Mouse (Mus musculus) forebrain, embryonic 13.5 days (tissue): ENCODE data around the gene Sart3. TPM values are rescaled to one million over a fixed set of nuclear protein-coding genes. Genes with fewer than 3 reads are reported as not detected.
"Not testable (repeated sequence)": the region's sequence is repeated elsewhere in the genome, so short reads cannot be mapped to it uniquely, and the experiment has no call there.

ENCODE experiments used
- ATAC-seq: fragments of 200-750 bp; cut with Nextera tagmentation; 2 replicates; pipeline ENCODE4 v1.8.0; 2017
- H3K27ac ChIP-seq: fragments of 300-500 bp; sonication (generic); 2 replicates; pipeline ENCODE4 v1.5.1; 2015; ENCODE audit warnings: inconsistent platforms, mild to moderate bottlenecking, moderate library complexity
- H3K27me3 ChIP-seq: fragments of 300-500 bp; sonication (generic); 2 replicates; pipeline ENCODE4 v1.6.1; 2015; ENCODE audit warnings: mild to moderate bottlenecking, inconsistent platforms
- H3K36me3 ChIP-seq: fragments of 300-500 bp; sonication (generic); 2 replicates; pipeline ENCODE4 v1.6.1; 2015; ENCODE audit warnings: mild to moderate bottlenecking, inconsistent platforms; ENCODE audit not compliant: poor library complexity, severe bottlenecking
- H3K4me1 ChIP-seq: fragments of 300-500 bp; sonication (generic); 2 replicates; pipeline ENCODE4 v1.6.1; 2015; ENCODE audit warnings: inconsistent platforms
- H3K4me2 ChIP-seq: fragments of 300-500 bp; sonication (generic); 2 replicates; pipeline ENCODE4 v1.6.1; 2015; ENCODE audit warnings: inconsistent platforms, mild to moderate bottlenecking, moderate library complexity
- H3K4me3 ChIP-seq: fragments of 300-500 bp; sonication (generic); 2 replicates; pipeline ENCODE4 v1.5.1; 2015; ENCODE audit warnings: mild to moderate bottlenecking, inconsistent platforms
- H3K9ac ChIP-seq: fragments of 300-500 bp; sonication (generic); 2 replicates; pipeline ENCODE4 v1.6.1; 2015; ENCODE audit warnings: mild to moderate bottlenecking, inconsistent platforms
- H3K9me3 ChIP-seq: fragments of 300-500 bp; sonication (generic); replicated peaks from 2 replicates; pipeline ENCODE4 v1.6.1; 2016; ENCODE audit warnings: inconsistent platforms
- WGBS: fragments of 180-500 bp; shearing (Covaris S2); methylation state at CpG from one replicate; pipeline ENCODE4 v1.1.7; 2015; 5-methylcytosine and 5-hydroxymethylcytosine counted together
- polyA plus RNA-seq: library from polyadenylated mRNA; unstranded; fragments of >200 nt; fragmentation: Nextera tagmentation; extraction: Ambion mirVana; gene quantifications from 2 replicates; pipeline ENCODE4 v1.2.1, GENCODE M21; 2015

Sart3 gene
- polyA plus RNA-seq = 57.2 and 59.9 TPM in 2 replicates

DNA sequence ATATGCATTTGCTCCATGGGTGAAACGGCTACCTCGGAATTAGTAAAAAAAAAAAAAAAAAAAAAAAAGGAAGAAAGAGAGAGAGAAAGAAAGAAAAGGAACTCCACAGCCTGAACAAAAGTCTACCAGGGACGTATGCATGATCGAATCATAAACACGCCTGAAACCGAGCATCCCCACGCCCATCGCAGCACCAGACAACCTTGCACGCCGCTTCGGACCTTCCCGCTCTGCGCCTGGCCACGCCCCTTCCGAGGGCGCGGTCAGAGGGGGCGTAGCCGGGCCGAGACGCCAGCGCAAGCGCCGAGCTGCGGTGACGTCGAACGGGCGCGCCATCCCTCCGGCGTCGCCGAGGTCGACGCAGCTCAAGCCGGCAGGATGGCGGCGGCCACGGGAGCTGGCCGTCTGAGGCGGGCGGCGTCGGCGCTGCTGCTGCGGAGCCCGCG is at the start of gene Sart3, which contains the start of gene Iscu:
Gene Sart3 (minus strand): TSS at position 61 of the 446 bp plus-strand sequence.
Gene Iscu (plus strand): TSS at position 299 of the 446 bp plus-strand sequence.
- Histone ChIP-seq H3K4me1 (peaks cover 36% of the 10 kb centered on the region), H3K27me3 (no peaks in the 10 kb centered on the region)

DNA sequence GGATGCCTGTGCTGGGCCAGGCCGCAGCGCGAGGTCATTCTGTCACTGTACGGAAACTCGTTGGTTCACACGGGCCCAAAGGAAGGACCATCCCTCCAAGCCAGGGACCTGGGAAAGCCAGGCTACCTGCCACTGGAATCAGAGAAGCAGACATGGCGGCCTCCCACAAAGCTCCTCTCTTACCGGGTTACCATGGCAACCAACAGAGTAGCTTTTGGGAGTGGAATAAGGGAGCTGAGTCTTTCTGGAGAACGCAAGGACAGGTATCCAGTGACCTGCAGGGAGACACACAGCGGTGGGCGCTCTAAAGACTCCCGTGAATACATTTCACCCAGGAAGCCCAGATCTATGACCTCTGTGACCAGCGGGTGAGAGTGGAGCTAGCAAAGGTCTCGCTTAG is 46.3 kb upstream of the Sart3 start:
- H3K36me3 ChIP-seq = no peaks in the 10 kb centered on the region
- ATAC-seq = no peak
- no peak overlapping the region for H3K9ac ChIP-seq
- H3K4me1 ChIP-seq = peaks cover 10% of the 10 kb centered on the region; the same call in 1 of the 2 replicates
- no peak overlapping the region for H3K27ac ChIP-seq
- 69% methylated on average over 14 of the region's 14 CpGs for WGBS
- H3K9me3 ChIP-seq = no peaks in the 10 kb centered on the region
- no peak overlapping the region for H3K4me2 ChIP-seq
- no peak overlapping the region for H3K4me3 ChIP-seq
- peaks cover 7% of the 10 kb centered on the region; the same call in 1 of the 2 replicates for H3K27me3 ChIP-seq

More for the DNA sequence above, at the start of gene Sart3, which contains the start of gene Iscu:
- Histone ChIP-seq H3K9ac (peak within 1 kb of the TSS; percentile 96), H3K9me3 (no peaks in the 10 kb centered on the region), H3K4me3 (peak within 1 kb of the TSS; percentile 100), H3K27ac (peak within 1 kb of the TSS; percentile 98), H3K36me3 (peaks cover 49% of the 10 kb centered on the region), H3K4me2 (peak within 1 kb of the TSS; percentile 98)
- peak; percentile 90 for ATAC-seq
- under 1% methylated on average over 49 of the region's 49 CpGs for WGBS

DNA sequence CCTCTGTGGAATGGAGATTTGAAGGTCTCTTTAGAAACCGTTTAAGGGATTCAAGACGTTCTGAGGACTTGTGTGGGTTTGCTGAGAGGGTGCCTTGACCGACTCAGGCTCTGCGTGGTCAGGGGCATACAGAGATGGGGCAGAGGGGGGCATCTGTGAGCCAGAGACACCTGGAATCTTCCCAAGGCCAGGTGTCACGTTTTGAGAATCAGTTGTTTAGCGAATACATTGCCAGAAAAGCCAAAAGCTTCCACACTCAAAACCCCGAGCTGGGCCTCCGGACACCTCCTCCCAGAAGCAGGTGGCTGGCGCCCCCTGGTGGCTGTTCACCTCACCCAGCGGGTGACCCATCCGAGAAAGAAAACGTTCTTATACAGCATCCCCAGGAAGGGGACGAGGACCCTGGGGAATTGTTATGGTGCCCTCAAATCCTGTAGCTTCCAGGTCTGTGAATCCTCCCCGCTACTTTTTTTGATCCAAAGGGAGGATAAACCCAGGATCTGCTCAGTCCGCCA is 43.4 kb upstream of the Sart3 start:
- H3K4me2 ChIP-seq = peak overlapping the region; percentile 19; the same call in 1 of the 2 replicates

DNA sequence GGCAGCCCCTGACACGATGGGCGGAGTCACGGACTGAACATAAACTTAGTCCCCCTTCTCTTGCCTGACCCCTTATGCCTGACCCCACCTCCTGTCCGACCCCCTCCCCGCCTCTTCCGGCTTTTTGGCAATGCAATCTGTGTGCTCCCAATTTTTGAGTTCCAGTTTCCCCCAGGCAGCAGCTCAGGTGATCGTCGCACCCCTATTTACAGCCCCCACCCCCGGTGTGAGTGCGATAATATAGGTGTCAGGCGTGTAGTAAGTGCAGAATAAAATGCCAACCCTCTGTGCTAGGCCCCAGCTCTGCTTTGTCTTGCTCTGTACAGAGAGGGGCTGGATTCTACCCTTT is 42.7 kb upstream of the Sart3 start:
- no peaks in the 10 kb centered on the region for H3K36me3 ChIP-seq
- no peak overlapping the region for H3K4me2 ChIP-seq
- no peak overlapping the region for H3K9ac ChIP-seq
- H3K27me3 ChIP-seq = peaks cover 11% of the 10 kb centered on the region; the same call in 1 of the 2 replicates
- no peak overlapping the region for H3K27ac ChIP-seq
- H3K4me3 ChIP-seq = no peak overlapping the region
- WGBS = 54% methylated on average over 11 of the region's 11 CpGs
- no peak for ATAC-seq
- peaks cover 10% of the 10 kb centered on the region; the same call in 1 of the 2 replicates for H3K4me1 ChIP-seq
- H3K9me3 ChIP-seq = 0 out of 2 replicates have a peak, but pooled peaks cover 4% of the 10 kb centered on the region

More for the DNA sequence above, 43.4 kb upstream of the Sart3 start:
- 13% methylated on average over 15 of the region's 15 CpGs for WGBS
- Histone ChIP-seq H3K9me3 (0 out of 2 replicates have a peak, but pooled peaks cover 4% of the 10 kb centered on the region), H3K27me3 (peaks cover 11% of the 10 kb centered on the region; the same call in 1 of the 2 replicates), H3K4me1 (peaks cover 10% of the 10 kb centered on the region; the same call in 1 of the 2 replicates), H3K9ac (no peak overlapping the region), H3K27ac (no peak overlapping the region), H3K4me3 (no peak overlapping the region), H3K36me3 (no peaks in the 10 kb centered on the region)
- ATAC-seq = no peak

DNA sequence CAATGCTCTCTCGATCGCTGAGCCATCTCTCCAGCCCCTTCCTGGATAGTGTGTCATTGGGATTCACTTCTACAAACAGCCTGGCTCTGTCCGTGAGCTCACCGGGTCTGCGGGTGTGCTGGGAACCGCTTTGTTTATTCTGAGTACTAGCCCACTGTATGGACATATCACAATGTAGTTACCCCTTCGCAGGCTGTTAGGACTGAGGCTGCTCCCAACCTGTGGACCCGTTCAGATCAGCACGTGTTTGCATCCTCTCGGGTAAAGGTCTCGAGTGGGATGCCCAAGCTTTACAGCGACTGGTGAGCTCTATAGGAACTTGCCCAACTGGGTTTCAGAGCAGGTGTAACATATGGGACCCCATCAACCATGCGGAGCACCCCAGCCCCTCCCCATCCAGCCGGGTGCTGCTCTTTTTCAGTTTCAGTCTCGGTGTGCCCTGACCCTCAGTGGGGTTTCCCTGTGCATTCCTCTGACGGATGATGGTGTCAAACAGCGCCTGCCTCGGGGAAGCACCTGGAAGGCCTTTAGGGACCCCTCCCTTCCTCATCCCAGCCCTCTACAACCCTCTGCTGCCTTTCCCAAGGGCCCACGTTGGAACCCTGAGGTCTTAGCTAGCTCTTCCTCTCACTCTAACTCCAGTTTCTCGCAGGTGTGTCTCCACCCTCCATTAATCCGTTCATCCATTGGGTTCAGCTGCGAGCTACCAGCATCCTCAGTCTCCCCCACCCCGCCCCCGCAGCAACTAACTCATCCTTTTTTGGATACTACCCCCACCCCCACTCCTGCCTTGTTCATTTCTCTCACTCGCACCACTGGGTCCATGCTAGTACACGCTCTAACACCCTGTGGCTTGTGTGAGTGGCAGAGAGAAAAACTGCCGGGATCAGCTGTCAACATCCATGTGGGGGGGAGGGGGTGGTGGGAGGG is 42.1 kb upstream of the Sart3 start:
- no peak for ATAC-seq

DNA sequence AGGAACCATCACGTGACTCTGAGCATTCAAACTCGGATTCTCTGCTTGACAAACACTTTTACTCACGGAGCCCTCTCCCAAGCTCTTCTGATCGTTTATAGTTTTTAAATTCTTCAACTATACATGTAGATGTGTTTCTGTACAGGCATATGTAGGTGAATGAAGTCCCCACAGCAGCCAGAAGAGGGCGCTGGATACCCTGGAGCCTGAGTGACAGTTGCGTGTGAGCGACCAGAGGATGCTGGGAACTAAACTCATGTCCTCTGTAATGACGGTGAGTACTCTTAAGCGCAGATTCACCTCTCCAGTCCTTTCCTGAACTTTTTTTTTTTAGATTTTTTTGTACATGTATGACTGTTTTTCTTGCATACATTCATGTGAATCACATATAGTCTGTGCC is 41.3 kb upstream of the Sart3 start:
- Histone ChIP-seq H3K9me3 (0 out of 2 replicates have a peak, but pooled peaks cover 4% of the 10 kb centered on the region), H3K27me3 (peaks cover 11% of the 10 kb centered on the region; the same call in 1 of the 2 replicates), H3K27ac (no peak overlapping the region), H3K4me2 (no peak overlapping the region), H3K4me1 (peaks cover 10% of the 10 kb centered on the region; the same call in 1 of the 2 replicates), H3K36me3 (no peaks in the 10 kb centered on the region), H3K4me3 (no peak overlapping the region), H3K9ac (no peak overlapping the region)
- ATAC-seq = no peak
- 23% methylated on average over 9 of the region's 9 CpGs for WGBS

More for the DNA sequence above, 42.1 kb upstream of the Sart3 start:
- Histone ChIP-seq H3K9me3 (0 out of 2 replicates have a peak, but pooled peaks cover 4% of the 10 kb centered on the region), H3K4me1 (peaks cover 10% of the 10 kb centered on the region; the same call in 1 of the 2 replicates), H3K27me3 (peaks cover 11% of the 10 kb centered on the region; the same call in 1 of the 2 replicates), H3K4me3 (no peak overlapping the region), H3K36me3 (no peaks in the 10 kb centered on the region), H3K9ac (no peak overlapping the region), H3K27ac (no peak overlapping the region), H3K4me2 (no peak overlapping the region)
- 38% methylated on average over 27 of the region's 27 CpGs for WGBS

DNA sequence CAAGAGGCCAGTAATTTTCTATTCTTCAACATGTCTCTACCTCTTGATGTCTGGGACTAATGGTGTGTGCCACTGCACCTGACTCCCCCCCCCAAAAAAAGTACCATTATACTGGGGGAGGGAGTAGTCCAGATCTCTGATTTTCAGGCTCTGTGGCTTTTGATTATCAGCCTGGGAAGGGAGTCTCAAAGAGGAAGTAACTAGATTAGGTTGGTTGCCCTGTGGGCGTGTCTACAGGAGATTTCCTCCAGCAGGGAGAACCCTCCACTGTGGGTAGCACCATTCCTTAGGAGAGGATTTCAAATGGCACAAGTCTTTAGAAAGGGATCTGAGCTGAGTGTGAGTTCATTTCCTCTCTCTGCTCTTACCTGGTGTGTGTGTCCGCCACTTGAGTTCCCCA is 40.3 kb upstream of the Sart3 start:
- Histone ChIP-seq H3K27ac (no peak overlapping the region), H3K36me3 (no peaks in the 10 kb centered on the region), H3K9ac (no peak overlapping the region), H3K27me3 (peaks cover 11% of the 10 kb centered on the region; the same call in 1 of the 2 replicates), H3K9me3 (0 out of 2 replicates have a peak, but pooled peaks cover 4% of the 10 kb centered on the region), H3K4me2 (no peak overlapping the region), H3K4me3 (no peak overlapping the region), H3K4me1 (peaks cover 10% of the 10 kb centered on the region; the same call in 1 of the 2 replicates)
- ATAC-seq = no peak
- WGBS = 97% methylated on average over 2 of the region's 2 CpGs

DNA sequence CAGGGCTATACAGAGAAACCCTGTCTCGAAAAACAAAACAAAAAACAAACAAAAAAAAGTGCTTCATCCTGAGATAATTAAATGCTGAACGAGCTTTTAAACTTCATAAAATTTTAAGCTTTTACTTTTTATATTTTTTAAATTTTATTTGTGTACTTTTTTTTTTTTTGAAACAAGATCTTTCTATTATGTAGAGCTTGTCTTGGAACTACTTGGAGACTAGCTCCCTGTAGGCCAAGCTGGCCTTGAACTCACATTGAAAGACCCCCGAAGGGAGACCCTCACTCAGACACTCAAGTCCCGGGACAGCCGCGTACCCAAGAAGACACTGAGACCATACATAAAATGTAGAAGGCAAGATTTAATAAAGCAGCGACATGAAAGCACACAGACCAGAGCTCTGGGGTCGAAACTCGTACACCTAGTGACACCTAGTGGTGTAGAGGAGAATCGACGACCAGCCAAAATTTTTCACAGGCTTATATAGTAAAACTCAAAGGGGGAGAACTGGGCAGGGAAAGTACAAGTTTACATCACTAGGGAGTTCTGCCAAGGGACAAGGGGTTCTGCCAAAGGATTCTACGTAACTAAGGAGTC is 39.6 kb upstream of the Sart3 start:
- not testable (repeated sequence) for H3K27ac ChIP-seq, ATAC-seq, H3K36me3 ChIP-seq, H3K4me1 ChIP-seq, H3K4me3 ChIP-seq, H3K9ac ChIP-seq, H3K4me2 ChIP-seq, H3K9me3 ChIP-seq
- peaks cover 14% of the 10 kb centered on the region; the same call in 1 of the 2 replicates for H3K27me3 ChIP-seq
- WGBS = 23% methylated on average over 11 of the region's 12 CpGs

DNA sequence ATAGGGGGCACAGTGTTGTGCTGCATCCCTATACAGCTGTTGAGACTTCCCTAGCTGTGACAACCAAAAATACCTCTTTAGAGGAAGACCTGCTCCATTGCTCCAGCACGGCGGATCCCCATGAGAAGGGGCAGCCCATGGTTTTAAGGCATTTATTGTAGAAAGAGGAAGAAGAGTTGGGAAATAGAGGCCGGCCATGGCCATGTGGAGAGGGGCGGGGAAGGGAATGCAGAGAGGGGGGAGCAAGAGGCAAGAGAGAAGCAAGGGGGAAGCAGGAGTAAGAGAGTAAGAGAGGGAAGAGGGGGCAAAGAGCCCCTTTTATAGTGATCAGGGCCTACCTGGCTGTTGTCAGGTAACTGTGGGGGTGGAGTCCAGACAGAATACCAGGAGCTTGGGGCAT is 37.8 kb upstream of the Sart3 start:
- H3K36me3 ChIP-seq = no peaks in the 10 kb centered on the region
- no peak overlapping the region for H3K4me2 ChIP-seq
- no peak for ATAC-seq

DNA sequence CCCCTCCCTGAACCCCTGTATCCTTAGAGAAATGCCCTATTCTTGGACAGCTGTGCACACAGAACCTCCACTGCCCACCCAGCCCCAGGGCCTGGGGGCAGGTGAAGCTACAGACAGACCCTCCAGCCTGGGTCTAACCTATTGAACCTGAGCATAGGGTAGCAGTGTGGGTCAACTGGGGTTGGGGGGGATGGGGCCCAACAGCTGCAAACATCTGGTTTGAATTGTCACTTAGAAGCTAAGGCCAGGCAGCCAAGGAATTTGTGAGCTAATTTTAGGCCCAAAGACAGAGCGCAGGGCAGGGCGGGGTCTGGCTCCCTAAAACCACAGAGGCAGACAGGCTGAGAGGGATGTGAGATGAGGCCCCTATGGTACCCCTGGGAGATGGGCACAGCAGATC is 35.9 kb upstream of the Sart3 start:
- Histone ChIP-seq H3K36me3 (no peaks in the 10 kb centered on the region), H3K9me3 (0 out of 2 replicates have a peak, but pooled peaks cover 4% of the 10 kb centered on the region), H3K27me3 (0 out of 2 replicates have a peak, but pooled peaks cover 3% of the 10 kb centered on the region), H3K4me1 (no peaks in the 10 kb centered on the region), H3K4me2 (no peak overlapping the region), H3K27ac (no peak overlapping the region), H3K4me3 (no peak overlapping the region), H3K9ac (no peak overlapping the region)
- 95% methylated on average over 2 of the region's 2 CpGs for WGBS
- no peak for ATAC-seq

More for the DNA sequence above, 37.8 kb upstream of the Sart3 start:
- no peak overlapping the region for H3K9ac ChIP-seq
- H3K4me1 ChIP-seq = peaks cover under 1% of the 10 kb centered on the region; the same call in 1 of the 2 replicates
- no peak overlapping the region for H3K4me3 ChIP-seq
- 94% methylated on average over 4 of the region's 4 CpGs for WGBS
- H3K9me3 ChIP-seq = 0 out of 2 replicates have a peak, but pooled peaks cover 4% of the 10 kb centered on the region
- peaks cover 13% of the 10 kb centered on the region; the same call in 1 of the 2 replicates for H3K27me3 ChIP-seq
- H3K27ac ChIP-seq = no peak overlapping the region

DNA sequence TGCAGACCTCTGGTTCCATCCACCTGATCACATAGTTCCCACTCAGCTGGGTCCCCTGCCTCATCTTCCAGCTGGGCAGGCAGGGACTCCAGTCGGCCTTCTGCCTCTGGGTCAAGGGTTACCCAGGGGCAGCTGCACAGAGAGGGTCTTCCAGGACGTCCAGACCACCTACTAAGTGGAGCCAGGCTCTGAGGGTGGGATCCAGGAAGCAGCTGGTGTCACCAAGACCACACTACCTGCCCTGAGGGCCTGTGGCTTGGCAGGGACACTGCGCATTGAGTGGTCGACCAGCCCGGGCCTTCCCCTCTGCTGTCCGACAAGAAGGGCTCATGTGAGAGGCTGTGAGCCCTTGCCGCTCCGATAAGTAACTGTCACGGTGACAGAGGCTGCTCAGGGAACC is 35.4 kb upstream of the Sart3 start:
- Histone ChIP-seq H3K27ac (no peak overlapping the region), H3K4me1 (no peaks in the 10 kb centered on the region), H3K27me3 (0 out of 2 replicates have a peak, but pooled peaks cover 3% of the 10 kb centered on the region), H3K4me2 (no peak overlapping the region), H3K9ac (no peak overlapping the region), H3K4me3 (no peak overlapping the region), H3K36me3 (no peaks in the 10 kb centered on the region), H3K9me3 (0 out of 2 replicates have a peak, but pooled peaks cover 4% of the 10 kb centered on the region)
- WGBS = 70% methylated on average over 9 of the region's 9 CpGs
- ATAC-seq = no peak
